Mouse (Mus musculus): ENCODE results near the gene Srpk1.
A peak's percentile ranks its signal among the peaks of the same experiment; 100 is the strongest.

The Srpk1 gene

DNA sequence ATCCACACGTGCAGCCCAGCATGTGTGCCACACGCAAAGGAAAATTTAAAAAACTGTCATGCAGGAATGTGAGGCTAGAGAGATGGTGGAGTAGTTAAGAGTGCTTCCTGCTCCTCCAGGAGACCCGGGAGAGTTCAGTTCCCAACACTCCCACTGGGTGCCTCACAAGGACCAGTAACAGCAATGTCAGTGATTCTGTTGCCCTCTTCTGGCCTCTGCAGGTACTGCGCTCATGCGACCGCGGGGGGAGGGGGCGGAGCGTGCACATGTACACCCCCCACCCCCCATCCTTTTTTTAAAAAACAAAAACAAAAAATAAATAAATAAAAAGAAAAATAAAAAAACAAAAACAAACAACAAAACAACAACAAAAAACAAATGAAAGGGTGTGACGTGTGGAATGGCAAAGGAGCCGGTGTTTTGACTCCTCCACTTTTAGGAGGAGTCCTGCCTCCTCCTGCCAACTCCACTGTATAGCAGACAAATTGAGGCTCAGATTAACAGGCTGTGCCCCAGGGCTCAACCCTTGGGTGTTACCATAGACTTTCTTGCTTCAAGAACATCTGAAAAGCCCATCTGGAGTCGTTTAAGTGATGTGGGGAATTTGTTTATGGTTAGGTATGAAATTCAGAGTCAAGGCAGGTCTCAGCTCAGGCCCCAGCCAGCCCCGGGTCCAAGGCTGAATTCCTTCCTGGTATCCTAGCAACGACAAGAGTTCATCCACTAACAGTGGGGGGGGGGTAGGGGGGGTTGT lies 69.3 kb downstream of the Srpk1 start:
- DNase-seq: peak; percentile 42 to 56

DNA sequence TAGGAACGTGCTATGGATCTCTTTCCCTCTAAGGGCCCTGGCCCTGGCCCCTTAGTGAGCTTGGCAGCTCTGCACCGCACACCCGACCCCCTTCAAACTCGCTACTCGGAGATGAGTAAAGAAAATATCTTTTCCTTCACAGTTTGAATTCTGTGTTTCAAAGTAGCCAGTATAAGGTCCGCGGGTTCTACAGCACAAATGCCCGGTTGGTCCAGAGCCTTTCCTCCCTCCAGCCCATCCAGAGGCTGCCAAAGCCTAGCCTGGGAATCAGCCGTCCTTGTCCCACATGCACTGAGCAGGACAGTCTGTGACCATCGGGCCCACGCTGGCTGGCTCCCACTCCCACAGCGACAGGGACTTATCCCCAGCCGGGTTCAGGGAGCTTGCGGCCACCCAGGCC lies 73.4 kb downstream of the Srpk1 start, which contains the start of gene Clpsl2:
TSS of gene Clpsl2 (plus strand) at position 301 of the 400 bp plus-strand sequence.
- no peak for DNase-seq

DNA sequence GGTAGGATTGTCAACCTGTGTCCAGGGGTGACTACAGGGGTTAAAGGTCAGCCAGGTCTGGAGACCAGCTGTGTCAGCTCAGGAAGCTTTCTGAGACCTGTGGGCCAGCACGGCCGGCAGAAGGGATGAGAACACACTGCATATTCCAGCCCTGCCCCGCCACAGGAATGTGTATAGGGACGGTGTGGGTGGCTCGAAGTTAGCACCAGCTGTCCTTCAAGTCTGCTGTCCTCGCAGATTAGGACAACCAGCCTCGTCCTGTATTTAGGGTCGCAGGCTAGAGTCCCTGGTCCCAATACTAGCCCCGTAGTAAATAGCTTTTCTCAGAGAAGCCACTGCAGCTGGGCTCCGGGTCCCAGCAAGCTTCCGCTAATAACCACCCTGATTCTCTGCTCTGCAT lies 74.0 kb downstream of the Srpk1 start:
- no peak for DNase-seq

DNA sequence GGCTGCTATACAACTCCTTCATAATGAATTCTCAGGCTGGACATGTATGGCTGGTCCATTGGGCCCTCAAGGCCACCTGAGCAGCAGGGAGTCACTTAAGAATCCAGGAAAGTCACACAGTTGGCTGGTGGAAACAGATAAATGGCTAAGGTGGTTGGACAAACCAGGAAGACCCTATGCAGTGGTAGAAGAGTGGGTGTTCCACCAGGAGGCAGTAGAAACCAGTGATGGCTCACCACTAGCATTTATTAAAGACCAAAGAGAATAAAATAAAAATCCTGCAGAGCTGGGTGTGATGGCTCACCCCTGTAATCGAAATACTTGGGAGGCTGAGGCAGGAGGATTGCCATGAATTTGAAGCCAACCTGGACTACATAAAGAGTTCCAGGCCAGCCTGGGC lies 75.6 kb downstream of the Srpk1 start:
- no peak for DNase-seq

DNA sequence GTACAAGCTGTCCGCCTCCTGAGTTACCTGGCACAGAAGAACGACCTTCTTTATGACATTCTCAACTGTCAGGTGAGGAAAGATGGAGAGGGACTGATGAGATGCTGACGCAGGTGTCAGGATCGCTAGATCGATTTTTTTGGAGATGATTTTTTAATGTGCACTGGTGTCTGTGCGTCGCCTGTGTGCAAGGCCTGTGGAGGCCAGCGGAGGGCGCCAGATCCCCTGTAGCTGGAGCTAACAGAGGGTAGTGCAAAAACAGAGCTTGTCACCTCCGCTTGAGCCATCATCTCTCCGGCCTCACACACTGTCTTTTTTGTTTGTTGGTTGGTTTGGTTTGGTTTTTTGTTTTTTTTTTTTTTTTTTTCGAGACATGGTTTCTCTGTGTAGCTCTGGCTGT lies 84.6 kb downstream of the Srpk1 start:
- no peak for DNase-seq

Measured in thymus, adult 18-20 months (tissue).